Mouse (Mus musculus): Measurements from ENCODE around the gene Ifitm2. TPM values are rescaled to one million over a fixed set of nuclear protein-coding genes. Genes with fewer than 3 reads are reported as not detected.

Gene Ifitm2
- polyA plus RNA-seq, 1 experiment, result 609 TPM

DNA sequence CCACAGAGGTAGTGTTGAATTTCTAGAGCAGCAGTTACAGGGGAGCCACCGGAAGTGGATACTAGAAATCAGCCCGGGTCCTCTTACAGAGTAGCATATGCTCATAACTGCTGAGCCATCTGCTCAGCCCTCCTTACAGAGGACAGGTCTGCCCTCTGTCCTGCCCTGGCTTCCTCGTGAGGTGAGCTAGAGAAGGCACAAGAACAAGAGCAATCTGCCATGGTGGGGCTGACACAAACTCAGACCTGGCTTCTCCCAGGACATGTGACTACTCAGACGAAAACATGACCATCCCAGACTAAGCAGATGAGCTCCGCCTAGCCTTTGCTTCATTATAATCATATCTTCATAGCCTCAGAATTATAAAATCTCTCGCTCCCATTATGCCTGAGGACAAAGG lies 4.0 kb downstream of the Ifitm2 start:
- H3K36me3 ChIP-seq (ENCODE audit: control insufficient read depth, insufficient read depth), result peaks cover 13% of the 10 kb centered on the region

DNA sequence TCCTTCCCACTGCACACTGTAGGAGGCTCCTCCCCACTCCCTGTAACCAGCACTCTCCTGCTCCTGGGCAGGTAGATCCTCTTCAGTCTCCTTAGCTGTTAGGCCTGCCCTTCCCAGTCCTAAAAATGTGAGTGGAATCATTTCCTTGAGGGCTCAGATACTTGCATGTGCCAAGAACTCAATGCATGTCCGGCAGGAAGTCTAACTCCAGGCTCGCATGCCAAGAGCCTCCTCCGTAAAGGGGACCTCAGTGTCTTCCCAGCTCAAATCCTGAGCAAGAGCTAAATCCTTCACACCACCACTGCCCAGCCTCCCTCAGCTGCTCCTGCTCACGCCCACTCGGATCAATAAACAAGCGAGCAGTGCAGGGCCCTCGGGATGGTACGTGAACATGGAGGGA lies 4.7 kb downstream of the Ifitm2 start:
- TF ChIP-seq MAX (IDR thresholded peaks at IDR 0.05) (no peak), MYOD1 (IDR thresholded peaks at IDR 0.05; ENCODE audit: control insufficient read depth, insufficient read length, low read depth) (no peak), MYOG (IDR thresholded peaks at IDR 0.05; ENCODE audit: control insufficient read depth, extremely low read depth, insufficient read length) (no peak)
- peaks cover 18% of the 10 kb centered on the region for H3K36me3 ChIP-seq (ENCODE audit: control insufficient read depth, insufficient read depth)
- no peak overlapping the region for H3K4me3 ChIP-seq (ENCODE audit: insufficient read depth, poor library complexity, severe bottlenecking)

More for the DNA sequence above, 4.0 kb downstream of the Ifitm2 start:
- Histone ChIP-seq H3K27me3 (ENCODE audit: control insufficient read depth, insufficient read depth, insufficient read length) (no peaks in the 10 kb centered on the region), H3K79me2 (ENCODE audit: control insufficient read depth, insufficient read depth) (peaks cover 52% of the 10 kb centered on the region), H3K79me3 (ENCODE audit: low read depth) (peaks cover 39% of the 10 kb centered on the region), H3ac (ENCODE audit: control insufficient read depth, insufficient read length, low read depth) (no peak overlapping the region), H3K4me3 (ENCODE audit: insufficient read depth, poor library complexity, severe bottlenecking) (no peak overlapping the region)
- TF ChIP-seq FOSL1 (IDR thresholded peaks at IDR 0.05; ENCODE audit: insufficient read depth, low read length, poor library complexity, severe bottlenecking) (no peak), MAX (IDR thresholded peaks at IDR 0.05) (no peak), CEBPB (IDR thresholded peaks at IDR 0.05; ENCODE audit: low read depth) (no peak), CTCF (IDR thresholded peaks at IDR 0.05; ENCODE audit: control insufficient read depth, insufficient read depth, insufficient read length) (no peak), MYOD1 (IDR thresholded peaks at IDR 0.05; ENCODE audit: control insufficient read depth, insufficient read length, low read depth) (no peak), USF1 (IDR thresholded peaks at IDR 0.05; ENCODE audit: low read depth) (no peak), MYOG (IDR thresholded peaks at IDR 0.05; ENCODE audit: control insufficient read depth, extremely low read depth, insufficient read length) (no peak)

DNA sequence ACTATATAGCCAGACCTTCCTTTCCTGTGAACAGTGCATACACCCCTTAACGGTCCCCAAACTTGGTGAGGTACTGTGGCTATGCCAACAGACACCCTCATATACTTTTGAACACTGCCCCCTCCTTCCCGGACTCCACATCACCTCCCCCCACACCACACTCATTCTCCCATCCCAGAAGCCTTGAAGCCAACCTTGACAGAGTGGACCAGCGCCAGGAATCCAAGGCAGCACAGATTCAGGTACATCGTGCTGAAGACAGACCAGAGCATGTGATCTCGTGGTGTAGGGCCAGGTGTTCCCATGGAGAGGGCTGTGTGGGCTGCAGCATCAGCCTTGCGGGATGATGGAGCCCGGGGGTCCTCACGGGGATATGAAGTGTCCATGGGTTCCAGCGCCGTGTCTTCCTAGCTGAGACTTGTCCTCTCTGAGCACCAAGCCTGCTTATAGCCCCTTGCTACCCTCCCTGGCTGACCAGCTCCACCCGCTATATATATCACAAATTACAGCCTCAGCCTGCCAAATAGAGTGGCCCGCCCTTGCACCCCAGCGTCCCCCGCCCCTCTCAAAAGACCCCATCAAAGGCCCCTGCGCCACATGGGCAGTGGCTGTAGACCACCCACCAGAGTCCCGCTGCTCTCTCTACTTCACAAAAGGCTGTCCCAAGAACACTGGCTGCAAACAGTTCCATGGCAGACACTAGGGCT lies 5.8 kb downstream of the Ifitm2 start, which contains the start of gene Ifitm5:
Gene Ifitm5 (minus strand): TSS at position 468 of the 707 bp plus-strand sequence.
- Histone ChIP-seq H3K79me2 (ENCODE audit: control insufficient read depth, insufficient read depth) (peaks cover 44% of the 10 kb centered on the region), H3K27me3 (ENCODE audit: control insufficient read depth, insufficient read depth, insufficient read length) (no peaks in the 10 kb centered on the region), H3K36me3 (ENCODE audit: control insufficient read depth, insufficient read depth) (peaks cover 18% of the 10 kb centered on the region), H3K4me3 (ENCODE audit: insufficient read depth, poor library complexity, severe bottlenecking) (no peak within 1 kb of the TSS), H3ac (ENCODE audit: control insufficient read depth, insufficient read length, low read depth) (no peak within 1 kb of the TSS), H3K79me3 (ENCODE audit: low read depth) (peaks cover 31% of the 10 kb centered on the region)
- no peak for TF ChIP-seq CEBPB (IDR thresholded peaks at IDR 0.05; ENCODE audit: low read depth)
- TF ChIP-seq MYOG (IDR thresholded peaks at IDR 0.05; ENCODE audit: control insufficient read depth, extremely low read depth, insufficient read length), result no peak

More for the DNA sequence above, 4.7 kb downstream of the Ifitm2 start:
- Histone ChIP-seq H3K27me3 (ENCODE audit: control insufficient read depth, insufficient read depth, insufficient read length) (no peaks in the 10 kb centered on the region), H3K79me2 (ENCODE audit: control insufficient read depth, insufficient read depth) (peaks cover 52% of the 10 kb centered on the region), H3K79me3 (ENCODE audit: low read depth) (peaks cover 39% of the 10 kb centered on the region), H3ac (ENCODE audit: control insufficient read depth, insufficient read length, low read depth) (no peak overlapping the region)

DNA sequence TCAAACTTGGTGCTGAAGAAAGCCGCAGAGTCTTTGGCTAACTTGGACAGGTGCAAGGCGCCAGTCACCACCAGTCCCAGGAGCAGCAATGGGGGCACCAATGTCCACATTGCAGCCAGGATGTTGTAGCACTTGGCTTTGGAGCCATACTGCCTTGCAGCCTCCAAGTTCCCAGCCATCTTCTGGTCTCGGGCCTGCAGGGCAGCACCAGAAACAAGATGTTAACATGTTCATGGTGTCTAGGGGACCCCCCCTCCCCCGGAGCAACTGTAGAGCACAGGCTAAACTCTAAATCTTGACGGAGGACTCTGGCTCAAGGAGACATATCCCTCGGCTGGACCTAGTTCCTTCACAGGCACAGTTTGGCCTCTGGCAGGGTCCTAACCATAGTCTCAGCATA lies 6.5 kb downstream of the Ifitm2 start:
- Histone ChIP-seq H3K79me3 (ENCODE audit: low read depth) (peaks cover 25% of the 10 kb centered on the region), H3K27me3 (ENCODE audit: control insufficient read depth, insufficient read depth, insufficient read length) (no peaks in the 10 kb centered on the region), H3K36me3 (ENCODE audit: control insufficient read depth, insufficient read depth) (peaks cover 18% of the 10 kb centered on the region), H3ac (ENCODE audit: control insufficient read depth, insufficient read length, low read depth) (no peak overlapping the region), H3K4me3 (ENCODE audit: insufficient read depth, poor library complexity, severe bottlenecking) (no peak overlapping the region), H3K79me2 (ENCODE audit: control insufficient read depth, insufficient read depth) (peaks cover 37% of the 10 kb centered on the region)
- TF ChIP-seq FOSL1 (IDR thresholded peaks at IDR 0.05; ENCODE audit: insufficient read depth, low read length, poor library complexity, severe bottlenecking) (no peak), MYOG (IDR thresholded peaks at IDR 0.05; ENCODE audit: control insufficient read depth, extremely low read depth, insufficient read length) (no peak), MAX (IDR thresholded peaks at IDR 0.05) (no peak), CTCF (IDR thresholded peaks at IDR 0.05; ENCODE audit: control insufficient read depth, insufficient read depth, insufficient read length) (no peak), MYOD1 (IDR thresholded peaks at IDR 0.05; ENCODE audit: control insufficient read depth, insufficient read length, low read depth) (no peak), CEBPB (IDR thresholded peaks at IDR 0.05; ENCODE audit: low read depth) (no peak), USF1 (IDR thresholded peaks at IDR 0.05; ENCODE audit: low read depth) (no peak)

DNA sequence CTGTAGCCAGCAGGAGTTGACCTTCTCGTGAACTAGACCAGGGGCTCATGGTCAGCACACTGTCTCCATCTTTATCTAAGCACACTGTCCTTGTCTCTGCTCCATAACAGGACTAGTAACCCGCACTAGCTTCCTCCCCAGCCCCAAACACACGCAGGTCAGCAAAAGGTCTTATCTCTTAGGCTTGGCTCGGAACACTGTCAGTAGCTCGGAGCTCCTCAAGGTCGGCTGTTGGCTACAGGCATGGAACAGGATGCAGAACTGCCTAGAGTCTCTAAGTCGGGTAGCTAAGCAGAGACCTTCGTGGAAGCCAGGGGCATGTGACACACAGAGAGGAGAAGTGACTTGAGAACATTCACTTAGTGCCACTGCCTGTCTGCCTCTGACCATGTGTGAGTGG lies 7.6 kb downstream of the Ifitm2 start:
- Histone ChIP-seq H3ac (ENCODE audit: control insufficient read depth, insufficient read length, low read depth) (no peak overlapping the region), H3K27me3 (ENCODE audit: control insufficient read depth, insufficient read depth, insufficient read length) (no peaks in the 10 kb centered on the region), H3K79me3 (ENCODE audit: low read depth) (peaks cover 14% of the 10 kb centered on the region), H3K79me2 (ENCODE audit: control insufficient read depth, insufficient read depth) (peaks cover 26% of the 10 kb centered on the region), H3K36me3 (ENCODE audit: control insufficient read depth, insufficient read depth) (peaks cover 17% of the 10 kb centered on the region), H3K4me3 (ENCODE audit: insufficient read depth, poor library complexity, severe bottlenecking) (no peak overlapping the region)
- TF ChIP-seq FOSL1 (IDR thresholded peaks at IDR 0.05; ENCODE audit: insufficient read depth, low read length, poor library complexity, severe bottlenecking), result no peak
- TF ChIP-seq MYOD1 (IDR thresholded peaks at IDR 0.05; ENCODE audit: control insufficient read depth, insufficient read length, low read depth), result no peak

DNA sequence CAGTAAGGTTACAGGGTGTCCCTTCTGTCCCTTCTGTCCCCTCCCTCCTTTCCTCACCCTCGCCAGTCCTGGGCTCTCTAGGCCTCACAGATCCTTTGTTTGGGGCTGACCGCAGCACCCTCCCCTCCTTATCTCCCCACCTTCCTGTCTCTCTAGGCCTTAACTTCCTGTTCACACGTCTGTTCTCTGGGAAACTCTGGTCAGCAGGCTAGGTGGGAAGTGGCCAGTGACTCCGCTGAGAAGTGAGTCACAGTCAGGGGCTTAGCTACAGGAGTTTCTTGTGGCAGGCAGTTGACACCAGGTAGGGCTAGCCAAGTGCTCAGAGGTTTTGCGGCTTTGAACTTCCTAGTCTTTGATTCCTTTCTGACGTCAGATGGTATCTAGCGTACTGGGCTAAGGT lies 8.8 kb downstream of the Ifitm2 start:
- Histone ChIP-seq H3K79me2 (ENCODE audit: control insufficient read depth, insufficient read depth) (peaks cover 14% of the 10 kb centered on the region), H3ac (ENCODE audit: control insufficient read depth, insufficient read length, low read depth) (no peak overlapping the region), H3K79me3 (ENCODE audit: low read depth) (peaks cover 5% of the 10 kb centered on the region), H3K27me3 (ENCODE audit: control insufficient read depth, insufficient read depth, insufficient read length) (no peaks in the 10 kb centered on the region), H3K4me3 (ENCODE audit: insufficient read depth, poor library complexity, severe bottlenecking) (no peak overlapping the region), H3K36me3 (ENCODE audit: control insufficient read depth, insufficient read depth) (peaks cover 13% of the 10 kb centered on the region)
- TF ChIP-seq CTCF (IDR thresholded peaks at IDR 0.05; ENCODE audit: control insufficient read depth, insufficient read depth, insufficient read length), result no peak
- no peak for TF ChIP-seq FOSL1 (IDR thresholded peaks at IDR 0.05; ENCODE audit: insufficient read depth, low read length, poor library complexity, severe bottlenecking)
- no peak for TF ChIP-seq MAX (IDR thresholded peaks at IDR 0.05)
- TF ChIP-seq MYOD1 (IDR thresholded peaks at IDR 0.05; ENCODE audit: control insufficient read depth, insufficient read length, low read depth), result no peak
- TF ChIP-seq CEBPB (IDR thresholded peaks at IDR 0.05; ENCODE audit: low read depth), result no peak
- TF ChIP-seq MYOG (IDR thresholded peaks at IDR 0.05; ENCODE audit: control insufficient read depth, extremely low read depth, insufficient read length), result no peak
- no peak for TF ChIP-seq USF1 (IDR thresholded peaks at IDR 0.05; ENCODE audit: low read depth)
